Mouse (Mus musculus) ES-Bruce4 (cell line): ENCODE results near the gene Rhobtb3.

Experiments used
- CTCF ChIP-seq: IDR thresholded peaks from one replicate; pipeline ENCODE4 v1.8.1; 2011; ENCODE audit warnings: low read depth, low read length
- POLR2A ChIP-seq: IDR thresholded peaks from one replicate; pipeline ENCODE4 v1.8.1; 2011; ENCODE audit warnings: low read length; ENCODE audit not compliant: insufficient read depth

GRCm38 (mm10) chr13:75839719-75840481, 103.8 kb downstream of the Rhobtb3 start, which contains the start of gene Glrx:
- TF ChIP-seq POLR2A (no peak), CTCF (no peak)
